Mouse (Mus musculus) embryonic facial prominence, embryonic 14.5 days (tissue): ENCODE results near the gene Abcc4. TPM values are rescaled to one million over a fixed set of nuclear protein-coding genes. Genes with fewer than 3 reads are reported as not detected.

Experiments
- ATAC-seq: fragments of 200-750 bp; cut with Nextera tagmentation; 2 replicates; pipeline ENCODE4 v1.8.0; 2017; ENCODE audit warnings: low read depth, moderate number of reproducible peaks, moderate TSS enrichment
- DNase-seq: peaks from one replicate; pipeline ENCODE4 v3.0.0-alpha.2; 2015; ENCODE audit warnings: low spot score
- H3K27ac ChIP-seq: fragments of 300-500 bp; sonication (generic); replicated peaks from 2 replicates; pipeline ENCODE4 v1.5.1; 2014; ENCODE audit warnings: low read depth, mild to moderate bottlenecking, low read length, moderate library complexity
- H3K27me3 ChIP-seq: fragments of 300-500 bp; sonication (generic); replicated peaks from 2 replicates; pipeline ENCODE4 v1.6.1; 2014; ENCODE audit warnings: low read length; ENCODE audit not compliant: control insufficient read depth, insufficient read depth
- H3K36me3 ChIP-seq: fragments of 300-500 bp; sonication (generic); 2 replicates; pipeline ENCODE4 v1.6.1; 2014; ENCODE audit warnings: low read length, mixed read lengths; ENCODE audit not compliant: control insufficient read depth, insufficient read depth
- H3K4me1 ChIP-seq: fragments of 300-500 bp; sonication (generic); 2 replicates; pipeline ENCODE4 v1.6.1; 2014; ENCODE audit warnings: antibody characterized with exemption, low read length; ENCODE audit not compliant: control insufficient read depth, insufficient read depth
- H3K4me2 ChIP-seq: fragments of 300-500 bp; sonication (generic); 2 replicates; pipeline ENCODE4 v1.6.1; 2014; ENCODE audit warnings: low read depth, mild to moderate bottlenecking, low read length, moderate library complexity, mixed read lengths
- H3K4me3 ChIP-seq: fragments of 300-500 bp; sonication (generic); 2 replicates; pipeline ENCODE4 v1.5.1; 2014; ENCODE audit warnings: low read depth, mild to moderate bottlenecking, low read length
- H3K9ac ChIP-seq: fragments of 300-500 bp; sonication (generic); 2 replicates; pipeline ENCODE4 v1.6.1; 2014; ENCODE audit warnings: low read depth, mild to moderate bottlenecking, low read length, moderate library complexity, mixed read lengths
- H3K9me3 ChIP-seq: fragments of 300-500 bp; sonication (generic); 2 replicates; pipeline ENCODE4 v1.6.1; 2016; ENCODE audit warnings: low read length; ENCODE audit not compliant: control insufficient read depth
- WGBS: fragments of 180-500 bp; shearing (Covaris S2); extraction: QIAGEN DNeasy Blood & Tissue Kit; methylation state at CpG from one replicate; pipeline ENCODE4 v1.1.7; 2014; 5-methylcytosine and 5-hydroxymethylcytosine counted together
- polyA plus RNA-seq: library from polyadenylated mRNA; unstranded; fragments of >200 nt; fragmentation: Nextera tagmentation; extraction: Ambion mirVana; gene quantifications from 2 replicates; pipeline ENCODE4 v1.2.1, GENCODE M21; 2014

Abcc4 gene
- polyA plus RNA-seq, 1 experiment from 2014 or later = 3.4 TPM

- Histone ChIP-seq H3K9ac (no peak overlapping the region), H3K27ac (no peak overlapping the region), H3K9me3 (no peaks in the 10 kb centered on the region), H3K4me2 (no peak overlapping the region), H3K36me3 (no peaks in the 10 kb centered on the region), H3K4me3 (no peak overlapping the region), H3K4me1 (no peaks in the 10 kb centered on the region), H3K27me3 (no peaks in the 10 kb centered on the region)
- ATAC-seq = no peak
- DNase-seq = no peak
- 80% methylated on average over 8 of the region's 8 CpGs for WGBS
Observed at GRCm38 (mm10) chr14:118629649-118630048, 76.4 kb downstream of the Abcc4 start.

GRCm38 (mm10) chr14:118621449-118621789, 84.6 kb downstream of the Abcc4 start:
- Histone ChIP-seq H3K4me1 (no peaks in the 10 kb centered on the region), H3K27ac (no peak overlapping the region), H3K9me3 (no peaks in the 10 kb centered on the region), H3K4me2 (no peak overlapping the region), H3K9ac (no peak overlapping the region), H3K36me3 (no peaks in the 10 kb centered on the region), H3K27me3 (no peaks in the 10 kb centered on the region), H3K4me3 (no peak overlapping the region)
- no peak for DNase-seq
- no peak for ATAC-seq
- WGBS = 62% methylated on average over 3 of the region's 3 CpGs

GRCm38 (mm10) chr14:118620773-118621448, 85.1 kb downstream of the Abcc4 start:
- Histone ChIP-seq H3K4me2 (no peak overlapping the region), H3K4me3 (no peak overlapping the region), H3K9ac (no peak overlapping the region), H3K9me3 (no peaks in the 10 kb centered on the region), H3K27ac (no peak overlapping the region), H3K4me1 (no peaks in the 10 kb centered on the region), H3K36me3 (no peaks in the 10 kb centered on the region), H3K27me3 (no peaks in the 10 kb centered on the region)
- DNase-seq = no peak
- WGBS = 72% methylated on average over 6 of the region's 6 CpGs
- ATAC-seq = no peak

GRCm38 (mm10) chr14:118616698-118617311, 89.2 kb downstream of the Abcc4 start:
- Histone ChIP-seq H3K4me3 (no peak overlapping the region), H3K4me1 (no peaks in the 10 kb centered on the region), H3K36me3 (no peaks in the 10 kb centered on the region), H3K4me2 (no peak overlapping the region), H3K27me3 (no peaks in the 10 kb centered on the region), H3K9me3 (no peaks in the 10 kb centered on the region), H3K9ac (no peak overlapping the region), H3K27ac (no peak overlapping the region)
- DNase-seq (peak; percentile 66), ATAC-seq (peak; percentile 55; the same call in 1 of the 2 replicates)
- 68% methylated on average over 12 of the region's 12 CpGs for WGBS

GRCm38 (mm10) chr14:118613734-118614133, 92.3 kb downstream of the Abcc4 start:
- no peak overlapping the region for H3K4me3 ChIP-seq
- no peak for ATAC-seq
- no peaks in the 10 kb centered on the region for H3K4me1 ChIP-seq
- no peaks in the 10 kb centered on the region for H3K27me3 ChIP-seq
- H3K36me3 ChIP-seq = no peaks in the 10 kb centered on the region
- no peak for DNase-seq
- 68% methylated on average over 9 of the region's 9 CpGs for WGBS
- no peaks in the 10 kb centered on the region for H3K9me3 ChIP-seq
- no peak overlapping the region for H3K9ac ChIP-seq
- no peak overlapping the region for H3K4me2 ChIP-seq
- H3K27ac ChIP-seq = no peak overlapping the region

- Histone ChIP-seq H3K27me3 (no peaks in the 10 kb centered on the region), H3K4me3 (no peak overlapping the region), H3K27ac (no peak overlapping the region), H3K4me2 (no peak overlapping the region), H3K36me3 (no peaks in the 10 kb centered on the region), H3K9ac (no peak overlapping the region), H3K9me3 (no peaks in the 10 kb centered on the region), H3K4me1 (no peaks in the 10 kb centered on the region)
- ATAC-seq (no peak), DNase-seq (no peak)
- 82% methylated on average over 17 of the region's 17 CpGs for WGBS
Observed at GRCm38 (mm10) chr14:118611714-118612113, 94.3 kb downstream of the Abcc4 start.

GRCm38 (mm10) chr14:118610786-118611185, 95.2 kb downstream of the Abcc4 start:
- ATAC-seq (no peak), DNase-seq (no peak)
- 89% methylated on average over 11 of the region's 11 CpGs for WGBS
- Histone ChIP-seq H3K9me3 (no peaks in the 10 kb centered on the region), H3K4me1 (no peaks in the 10 kb centered on the region), H3K27ac (no peak overlapping the region), H3K9ac (no peak overlapping the region), H3K4me3 (no peak overlapping the region), H3K36me3 (no peaks in the 10 kb centered on the region), H3K4me2 (no peak overlapping the region), H3K27me3 (no peaks in the 10 kb centered on the region)

- H3K4me2 ChIP-seq = no peak overlapping the region
- H3K27me3 ChIP-seq = no peaks in the 10 kb centered on the region
- H3K27ac ChIP-seq = no peak overlapping the region
- WGBS = 61% methylated on average over 16 of the region's 16 CpGs
- no peak overlapping the region for H3K4me3 ChIP-seq
- ATAC-seq (no peak), DNase-seq (peak; percentile 54)
- H3K9ac ChIP-seq = no peak overlapping the region
- H3K9me3 ChIP-seq = no peaks in the 10 kb centered on the region
- H3K4me1 ChIP-seq = no peaks in the 10 kb centered on the region
- H3K36me3 ChIP-seq = no peaks in the 10 kb centered on the region
Observed at GRCm38 (mm10) chr14:118608816-118609465, 97.1 kb downstream of the Abcc4 start.
